Mouse (Mus musculus): Measurements from ENCODE around the gene Eme1. TPM values are rescaled to one million over a fixed set of nuclear protein-coding genes. Genes with fewer than 3 reads are reported as not detected.
A peak's percentile ranks its signal among the peaks of the same experiment; 100 is the strongest.

Gene Eme1
- polyA plus RNA-seq, 1 experiment from 2014 or later = 52.6 TPM

DNA sequence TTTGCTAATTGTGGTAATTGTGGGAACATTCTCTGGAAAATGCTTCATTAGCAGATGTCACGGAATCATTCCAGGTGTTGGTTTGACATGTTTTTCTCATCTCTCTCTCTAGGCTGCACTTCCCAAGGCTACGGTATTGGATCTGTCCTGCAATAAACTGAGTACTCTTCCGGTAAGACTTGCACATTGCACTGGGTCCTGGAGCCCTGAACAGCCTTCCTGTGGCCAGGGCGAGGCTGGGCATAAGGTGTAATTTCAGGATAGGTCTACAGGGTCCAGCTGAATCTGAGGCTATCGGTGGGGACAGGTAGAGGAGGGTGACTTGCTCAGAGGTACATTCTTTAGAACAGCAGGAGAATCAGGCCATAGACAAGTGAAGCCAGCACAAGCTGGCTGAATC is 21.8 kb downstream of the Eme1 start:
- Histone ChIP-seq H3K4me3 (ENCODE audit: low read depth, low read length) (no peak overlapping the region), H3K9me3 (ENCODE audit: control insufficient read depth, low read length) (no peaks in the 10 kb centered on the region), H3K9ac (ENCODE audit: low read length) (no peak overlapping the region), H3K4me2 (ENCODE audit: low read depth, severe bottlenecking) (no peak overlapping the region), H3K27me3 (ENCODE audit: control insufficient read depth, insufficient read depth, low read length) (no peaks in the 10 kb centered on the region), H3K36me3 (ENCODE audit: control insufficient read depth, insufficient read depth, low read length) (peaks cover 36% of the 10 kb centered on the region), H3K4me1 (ENCODE audit: control insufficient read depth, insufficient read depth, low read length) (peaks cover 7% of the 10 kb centered on the region; the same call in 1 of the 2 replicates), H3K27ac (replicated peaks; ENCODE audit: low read depth, low read length) (no peak overlapping the region)
- DNase-seq (ENCODE audit: low spot score) (no peak), ATAC-seq (ENCODE audit: insufficient number of reproducible peaks, low FRiP score, low TSS enrichment, low read depth) (no peak)
- WGBS = 93% methylated on average over 5 of the region's 5 CpGs

DNA sequence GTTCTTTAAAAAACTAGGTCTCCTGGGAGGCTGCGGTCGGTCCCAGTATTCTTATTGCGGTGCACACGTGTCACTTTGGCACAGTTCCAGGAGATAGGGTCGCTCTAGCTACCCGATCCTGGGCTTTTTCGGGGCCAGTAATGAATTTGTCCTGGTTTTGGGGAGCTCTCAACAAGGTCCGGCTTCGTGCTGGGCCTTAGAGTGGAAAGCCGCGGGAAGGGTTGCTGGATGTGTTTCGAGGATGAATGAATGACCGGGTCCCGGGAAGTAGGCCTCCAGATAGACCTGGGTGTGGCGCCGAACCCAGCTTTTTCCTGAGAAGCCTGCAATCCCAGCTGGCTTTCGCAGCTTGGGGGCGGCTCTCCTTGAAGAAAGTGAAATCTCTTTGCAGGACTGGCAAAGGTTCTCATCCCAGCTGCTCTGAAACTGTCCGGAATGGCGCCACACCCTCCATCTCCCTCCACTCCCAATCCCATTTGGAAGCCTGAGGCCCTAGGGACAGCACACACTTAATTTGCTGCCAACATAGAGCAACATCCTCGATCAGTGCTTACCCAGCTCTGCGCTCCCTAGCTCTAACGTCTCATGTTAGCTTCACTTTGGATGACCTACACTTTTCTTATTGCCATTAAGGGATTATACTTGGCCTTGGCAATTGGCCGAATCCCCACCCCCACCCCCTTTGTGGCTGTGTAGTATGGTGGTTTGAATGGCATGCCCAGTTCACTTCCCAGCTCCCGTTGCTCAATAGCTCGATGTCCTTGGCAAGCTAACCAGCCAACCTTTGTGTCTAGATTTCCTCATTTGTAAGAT is 23.4 kb downstream of the Eme1 start:
- Histone ChIP-seq H3K27me3 (ENCODE audit: control insufficient read depth, insufficient read depth, low read length) (no peaks in the 10 kb centered on the region), H3K9me3 (ENCODE audit: control insufficient read depth, low read length) (no peaks in the 10 kb centered on the region), H3K27ac (replicated peaks; ENCODE audit: low read depth, low read length) (0 out of 2 replicates have a peak overlapping the region, but pooled peaks have one; percentile 10), H3K9ac (ENCODE audit: low read length) (peak overlapping the region; percentile 76), H3K4me1 (ENCODE audit: control insufficient read depth, insufficient read depth, low read length) (peaks cover 7% of the 10 kb centered on the region; the same call in 1 of the 2 replicates), H3K36me3 (ENCODE audit: control insufficient read depth, insufficient read depth, low read length) (peaks cover 27% of the 10 kb centered on the region), H3K4me3 (ENCODE audit: low read depth, low read length) (peak overlapping the region; percentile 87), H3K4me2 (ENCODE audit: low read depth, severe bottlenecking) (peak overlapping the region; percentile 91)
- DNase-seq (ENCODE audit: low spot score) = no peak
- peak; percentile 21; the same call in 1 of the 2 replicates for ATAC-seq (ENCODE audit: insufficient number of reproducible peaks, low FRiP score, low TSS enrichment, low read depth)
- WGBS = 14% methylated on average over 26 of the region's 26 CpGs

DNA sequence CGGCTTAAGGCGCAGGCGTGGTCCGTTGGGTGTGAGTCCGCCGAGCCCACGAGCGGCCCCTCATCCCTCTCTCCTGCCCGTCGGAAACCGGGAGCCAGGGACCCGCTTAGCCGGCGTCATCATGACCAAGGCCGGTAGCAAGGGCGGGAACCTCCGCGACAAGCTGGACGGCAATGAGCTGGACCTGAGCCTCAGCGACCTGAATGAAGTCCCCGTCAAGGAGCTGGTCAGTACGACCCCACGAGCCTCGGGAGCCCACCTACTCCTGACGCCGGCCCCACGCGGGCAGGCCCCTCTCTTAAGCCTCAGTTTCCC is 23.9 kb downstream of the Eme1 start:
- DNase-seq (ENCODE audit: low spot score) = no peak
- H3K36me3 ChIP-seq (ENCODE audit: control insufficient read depth, insufficient read depth, low read length) = peaks cover 22% of the 10 kb centered on the region

DNA sequence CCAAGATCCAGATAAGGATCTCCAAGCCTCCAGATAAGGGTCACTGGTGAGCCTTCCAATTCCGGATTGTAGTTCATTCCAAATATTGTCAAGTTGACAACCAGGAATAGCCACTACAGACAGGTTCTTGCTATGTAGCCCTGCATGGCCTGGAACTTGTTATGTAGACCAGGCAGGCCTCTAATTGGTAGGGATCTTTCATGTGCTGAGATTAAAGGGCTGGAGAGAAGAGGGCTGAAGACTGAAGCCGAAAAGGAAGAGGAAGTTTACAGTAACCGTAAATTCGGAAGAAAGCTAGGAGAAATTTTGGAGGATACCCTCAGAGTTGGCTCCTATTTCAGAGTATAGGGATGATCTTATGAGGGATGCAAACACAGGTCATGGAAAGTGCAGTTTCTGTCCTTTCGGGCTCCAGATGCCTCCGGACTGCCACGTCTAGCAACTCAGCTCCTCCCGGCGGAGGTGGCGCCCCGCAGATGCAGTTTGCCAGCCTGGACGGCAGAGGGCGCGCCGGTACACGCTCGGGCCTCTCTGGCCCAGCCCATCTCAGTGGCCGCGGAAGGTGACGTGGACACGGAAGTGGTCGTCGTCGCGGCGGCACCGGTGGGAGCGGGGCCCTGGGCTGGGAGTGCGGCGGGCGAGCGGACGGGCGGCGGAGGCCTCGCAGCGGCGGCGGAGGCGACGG is 24.4 kb downstream of the Eme1 start, which contains the start of gene Lrrc59:
TSS of gene Lrrc59 (plus strand) at position 569 of the 685 bp plus-strand sequence.
- Histone ChIP-seq H3K36me3 (ENCODE audit: control insufficient read depth, insufficient read depth, low read length) (peaks cover 17% of the 10 kb centered on the region), H3K27ac (replicated peaks; ENCODE audit: low read depth, low read length) (0 out of 2 replicates have a peak within 1 kb of the TSS, but pooled peaks have one; percentile 10), H3K9ac (ENCODE audit: low read length) (peak within 1 kb of the TSS; percentile 76), H3K27me3 (ENCODE audit: control insufficient read depth, insufficient read depth, low read length) (no peaks in the 10 kb centered on the region), H3K4me3 (ENCODE audit: low read depth, low read length) (peak within 1 kb of the TSS; percentile 87), H3K9me3 (ENCODE audit: control insufficient read depth, low read length) (no peaks in the 10 kb centered on the region), H3K4me2 (ENCODE audit: low read depth, severe bottlenecking) (peak within 1 kb of the TSS; percentile 91), H3K4me1 (ENCODE audit: control insufficient read depth, insufficient read depth, low read length) (peaks cover 7% of the 10 kb centered on the region; the same call in 1 of the 2 replicates)
- WGBS = 5% methylated on average over 36 of the region's 41 CpGs
- peak; percentile 95 for ATAC-seq (ENCODE audit: insufficient number of reproducible peaks, low FRiP score, low TSS enrichment, low read depth)
- DNase-seq (ENCODE audit: low spot score) = peak; percentile 99

More for the DNA sequence above, 23.9 kb downstream of the Eme1 start:
- WGBS = 0% methylated on average over 21 of the region's 28 CpGs
- Histone ChIP-seq H3K9ac (ENCODE audit: low read length) (peak overlapping the region; percentile 76), H3K4me2 (ENCODE audit: low read depth, severe bottlenecking) (peak overlapping the region; percentile 91), H3K27ac (replicated peaks; ENCODE audit: low read depth, low read length) (0 out of 2 replicates have a peak overlapping the region, but pooled peaks have one; percentile 10), H3K27me3 (ENCODE audit: control insufficient read depth, insufficient read depth, low read length) (no peaks in the 10 kb centered on the region), H3K4me1 (ENCODE audit: control insufficient read depth, insufficient read depth, low read length) (peaks cover 7% of the 10 kb centered on the region; the same call in 1 of the 2 replicates), H3K4me3 (ENCODE audit: low read depth, low read length) (peak overlapping the region; percentile 87), H3K9me3 (ENCODE audit: control insufficient read depth, low read length) (no peaks in the 10 kb centered on the region)
- peak; percentile 67; the same call in 1 of the 2 replicates for ATAC-seq (ENCODE audit: insufficient number of reproducible peaks, low FRiP score, low TSS enrichment, low read depth)

DNA sequence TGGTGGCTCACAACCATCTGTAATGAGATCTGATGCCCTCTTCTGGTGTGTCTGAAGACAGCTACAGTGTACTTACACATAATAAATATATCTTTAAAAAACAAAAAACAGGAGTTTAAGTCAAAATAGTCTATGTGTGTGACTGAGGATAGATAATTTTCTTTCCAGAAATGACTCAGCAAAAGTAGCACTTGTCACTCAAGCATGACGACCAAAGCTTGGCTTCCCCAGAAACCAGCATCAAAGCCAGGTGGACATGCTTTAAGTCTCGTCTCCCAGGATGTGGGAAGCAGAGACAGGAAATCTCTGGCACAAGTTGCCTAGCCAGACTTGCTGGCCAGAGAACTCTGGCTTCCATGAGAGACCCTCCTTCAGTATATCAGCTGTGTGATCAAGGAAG is 31.6 kb downstream of the Eme1 start:
- H3K9me3 ChIP-seq (ENCODE audit: control insufficient read depth, low read length) = no peaks in the 10 kb centered on the region
- no peaks in the 10 kb centered on the region for H3K36me3 ChIP-seq (ENCODE audit: control insufficient read depth, insufficient read depth, low read length)
- WGBS = 75% methylated on average over 2 of the region's 2 CpGs
- H3K4me2 ChIP-seq (ENCODE audit: low read depth, severe bottlenecking) = no peak overlapping the region
- H3K4me1 ChIP-seq (ENCODE audit: control insufficient read depth, insufficient read depth, low read length) = no peaks in the 10 kb centered on the region
- no peak overlapping the region for H3K27ac ChIP-seq (replicated peaks; ENCODE audit: low read depth, low read length)
- H3K27me3 ChIP-seq (ENCODE audit: control insufficient read depth, insufficient read depth, low read length) = no peaks in the 10 kb centered on the region
- H3K4me3 ChIP-seq (ENCODE audit: low read depth, low read length) = no peak overlapping the region
- DNase-seq (ENCODE audit: low spot score) = no peak
- no peak for ATAC-seq (ENCODE audit: insufficient number of reproducible peaks, low FRiP score, low TSS enrichment, low read depth)
- H3K9ac ChIP-seq (ENCODE audit: low read length) = no peak overlapping the region

DNA sequence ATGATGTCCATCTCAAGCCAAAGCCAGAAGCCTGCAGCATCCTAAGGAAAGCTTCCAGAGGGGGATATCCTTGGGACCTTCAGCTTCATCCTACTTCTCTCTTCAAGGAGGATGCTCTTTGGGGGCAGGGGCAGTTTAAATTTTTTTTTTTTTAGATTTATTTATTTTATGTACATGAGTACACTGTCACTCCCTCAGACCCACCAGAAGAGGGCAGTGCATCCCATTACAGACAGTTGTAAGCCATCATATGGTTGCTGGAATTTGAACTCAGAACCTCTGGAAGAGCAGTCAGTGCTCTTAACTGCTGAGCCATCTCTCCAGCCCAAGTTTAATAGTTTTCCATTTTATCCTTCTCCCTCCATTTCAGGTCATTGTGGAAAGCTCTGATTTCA is 32.3 kb downstream of the Eme1 start:
- ATAC-seq (ENCODE audit: insufficient number of reproducible peaks, low FRiP score, low TSS enrichment, low read depth) (no peak), DNase-seq (ENCODE audit: low spot score) (no peak)
- no peak overlapping the region for H3K4me2 ChIP-seq (ENCODE audit: low read depth, severe bottlenecking)
- H3K27ac ChIP-seq (replicated peaks; ENCODE audit: low read depth, low read length) = no peak overlapping the region
- H3K4me1 ChIP-seq (ENCODE audit: control insufficient read depth, insufficient read depth, low read length) = no peaks in the 10 kb centered on the region
- H3K9ac ChIP-seq (ENCODE audit: low read length) = no peak overlapping the region
- no peaks in the 10 kb centered on the region for H3K9me3 ChIP-seq (ENCODE audit: control insufficient read depth, low read length)
- no peak overlapping the region for H3K4me3 ChIP-seq (ENCODE audit: low read depth, low read length)
- no peaks in the 10 kb centered on the region for H3K36me3 ChIP-seq (ENCODE audit: control insufficient read depth, insufficient read depth, low read length)
- H3K27me3 ChIP-seq (ENCODE audit: control insufficient read depth, insufficient read depth, low read length) = no peaks in the 10 kb centered on the region

DNA sequence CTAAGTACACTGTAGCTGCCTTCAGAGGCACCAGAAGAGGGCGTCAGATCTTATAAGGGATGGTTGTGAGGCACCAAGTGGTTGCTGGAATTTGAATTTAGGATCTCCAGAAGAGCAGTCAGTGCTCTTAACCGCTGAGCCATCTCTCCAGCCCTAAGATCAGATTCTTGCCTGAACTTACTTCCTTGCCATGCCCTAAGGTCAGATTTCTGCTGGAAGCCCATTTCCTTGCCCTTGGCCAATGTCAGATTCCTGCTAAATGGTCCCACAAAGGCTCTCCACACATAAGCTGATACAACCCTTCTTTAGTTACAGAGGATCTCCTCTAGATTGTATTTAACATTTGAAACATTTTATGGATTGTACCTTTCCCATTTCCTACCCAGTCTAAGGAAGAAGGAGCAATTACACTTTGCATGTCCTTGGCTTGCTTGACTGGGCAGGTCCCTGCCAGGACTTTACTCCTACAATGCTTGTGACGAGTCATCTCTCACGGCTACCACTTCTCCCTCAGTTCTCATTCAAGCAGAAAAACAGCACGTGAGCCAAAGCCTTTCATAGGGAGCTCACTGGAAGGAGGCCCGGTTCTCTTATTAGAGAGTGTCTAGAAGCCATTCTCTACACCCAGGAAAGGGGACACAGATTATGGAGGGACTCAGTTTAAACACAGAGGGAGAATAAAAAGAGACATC is 32.9 kb downstream of the Eme1 start:
- Histone ChIP-seq H3K27me3 (ENCODE audit: control insufficient read depth, insufficient read depth, low read length) (no peaks in the 10 kb centered on the region), H3K9me3 (ENCODE audit: control insufficient read depth, low read length) (no peaks in the 10 kb centered on the region), H3K27ac (replicated peaks; ENCODE audit: low read depth, low read length) (no peak overlapping the region), H3K36me3 (ENCODE audit: control insufficient read depth, insufficient read depth, low read length) (no peaks in the 10 kb centered on the region), H3K9ac (ENCODE audit: low read length) (no peak overlapping the region), H3K4me3 (ENCODE audit: low read depth, low read length) (no peak overlapping the region), H3K4me1 (ENCODE audit: control insufficient read depth, insufficient read depth, low read length) (no peaks in the 10 kb centered on the region), H3K4me2 (ENCODE audit: low read depth, severe bottlenecking) (no peak overlapping the region)
- ATAC-seq (ENCODE audit: insufficient number of reproducible peaks, low FRiP score, low TSS enrichment, low read depth) (no peak), DNase-seq (ENCODE audit: low spot score) (no peak)
- 68% methylated on average over 6 of the region's 6 CpGs for WGBS

DNA sequence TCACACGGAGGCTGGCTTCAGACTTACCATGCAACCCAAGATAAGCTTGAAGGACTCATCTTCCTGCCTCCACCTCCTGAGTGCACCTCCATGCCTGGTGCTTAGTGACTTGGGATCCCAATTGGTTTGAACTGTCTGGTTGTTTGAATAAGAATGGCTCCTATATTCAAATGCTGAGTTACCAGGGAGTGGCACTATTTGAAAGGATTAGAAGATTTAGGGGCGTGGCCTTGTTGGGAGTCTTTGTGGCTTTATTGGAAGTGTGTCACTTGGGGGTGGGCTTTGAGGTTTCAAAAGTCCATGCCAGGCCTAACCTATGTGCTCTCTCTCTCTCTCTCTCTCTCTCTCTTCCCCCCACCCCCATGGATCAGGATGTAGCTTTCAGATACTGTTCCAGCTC is 36.1 kb downstream of the Eme1 start:
- WGBS = 89% methylated on average over 2 of the region's 2 CpGs

More for the DNA sequence above, 36.1 kb downstream of the Eme1 start:
- H3K36me3 ChIP-seq (ENCODE audit: control insufficient read depth, insufficient read depth, low read length) = no peaks in the 10 kb centered on the region
- H3K27ac ChIP-seq (replicated peaks; ENCODE audit: low read depth, low read length) = no peak overlapping the region
- H3K4me2 ChIP-seq (ENCODE audit: low read depth, severe bottlenecking) = no peak overlapping the region
- no peak overlapping the region for H3K9ac ChIP-seq (ENCODE audit: low read length)
- no peak for DNase-seq (ENCODE audit: low spot score)
- ATAC-seq (ENCODE audit: insufficient number of reproducible peaks, low FRiP score, low TSS enrichment, low read depth) = no peak
- H3K4me3 ChIP-seq (ENCODE audit: low read depth, low read length) = no peak overlapping the region
- H3K4me1 ChIP-seq (ENCODE audit: control insufficient read depth, insufficient read depth, low read length) = no peaks in the 10 kb centered on the region
- H3K9me3 ChIP-seq (ENCODE audit: control insufficient read depth, low read length) = no peaks in the 10 kb centered on the region
- H3K27me3 ChIP-seq (ENCODE audit: control insufficient read depth, insufficient read depth, low read length) = no peaks in the 10 kb centered on the region

All from limb, embryonic 11.5 days (tissue).